Mouse (Mus musculus) urinary bladder, postnatal 25 days (tissue): ENCODE results near the gene Prss30.

Experiments used
- DNase-seq: peaks from one replicate; pipeline ENCODE4 v3.0.0; 2022; ENCODE audit warnings: low spot score

The Prss30 gene

GRCm38 (mm10) chr17:23980297-23980909, at the start of gene Prss30:
TSS of gene Prss30 (minus strand) at chr17:23980566.
- no peak for DNase-seq

- no peak for DNase-seq
These were observed 49.1 kb upstream of the Prss30 start for GRCm38 (mm10) chr17:24029477-24029876.

GRCm38 (mm10) chr17:24021375-24022199, 41.2 kb upstream of the Prss30 start:
- no peak for DNase-seq

GRCm38 (mm10) chr17:24020696-24021095, 40.3 kb upstream of the Prss30 start:
- no peak for DNase-seq

- no peak for DNase-seq
These were observed 35.4 kb upstream of the Prss30 start for GRCm38 (mm10) chr17:24015727-24016126.

GRCm38 (mm10) chr17:24014433-24014965, 34.1 kb upstream of the Prss30 start:
- no peak for DNase-seq

- no peak for DNase-seq
These were observed 32.6 kb upstream of the Prss30 start for GRCm38 (mm10) chr17:24012921-24013320.

- DNase-seq = no peak
These were observed 29.3 kb upstream of the Prss30 start for GRCm38 (mm10) chr17:24009617-24010016.

- no peak for DNase-seq
These were observed 27.7 kb upstream of the Prss30 start for GRCm38 (mm10) chr17:24008105-24008504.

GRCm38 (mm10) chr17:24007391-24007790, 27.0 kb upstream of the Prss30 start:
- DNase-seq = no peak

- no peak for DNase-seq
These were observed 26.6 kb upstream of the Prss30 start for GRCm38 (mm10) chr17:24006930-24007329.

GRCm38 (mm10) chr17:24005049-24005448, 24.7 kb upstream of the Prss30 start:
- DNase-seq = no peak

GRCm38 (mm10) chr17:24004071-24004665, 23.8 kb upstream of the Prss30 start:
- DNase-seq = no peak

- DNase-seq = no peak
These were observed 20.0 kb upstream of the Prss30 start for GRCm38 (mm10) chr17:24000404-24000803.

GRCm38 (mm10) chr17:23998383-23998782, 18.0 kb upstream of the Prss30 start:
- DNase-seq = peak; percentile 45

- peak; percentile 67 for DNase-seq
These were observed 17.5 kb upstream of the Prss30 start, which contains the start of gene Prss22 for GRCm38 (mm10) chr17:23997901-23998300. TSS of gene Prss22 (minus strand) at chr17:23998100.

- no peak for DNase-seq
These were observed 15.1 kb upstream of the Prss30 start for GRCm38 (mm10) chr17:23995421-23995820.

- no peak for DNase-seq
These were observed 14.3 kb upstream of the Prss30 start for GRCm38 (mm10) chr17:23994667-23995066.

GRCm38 (mm10) chr17:23993559-23994428, 13.4 kb upstream of the Prss30 start:
- peak; percentile 94 for DNase-seq

- no peak for DNase-seq
These were observed 12.6 kb upstream of the Prss30 start for GRCm38 (mm10) chr17:23992789-23993553.

- DNase-seq = no peak
These were observed 9.4 kb upstream of the Prss30 start for GRCm38 (mm10) chr17:23989802-23990201.
